Mouse (Mus musculus): ENCODE data around the gene Faap20.

DNA sequence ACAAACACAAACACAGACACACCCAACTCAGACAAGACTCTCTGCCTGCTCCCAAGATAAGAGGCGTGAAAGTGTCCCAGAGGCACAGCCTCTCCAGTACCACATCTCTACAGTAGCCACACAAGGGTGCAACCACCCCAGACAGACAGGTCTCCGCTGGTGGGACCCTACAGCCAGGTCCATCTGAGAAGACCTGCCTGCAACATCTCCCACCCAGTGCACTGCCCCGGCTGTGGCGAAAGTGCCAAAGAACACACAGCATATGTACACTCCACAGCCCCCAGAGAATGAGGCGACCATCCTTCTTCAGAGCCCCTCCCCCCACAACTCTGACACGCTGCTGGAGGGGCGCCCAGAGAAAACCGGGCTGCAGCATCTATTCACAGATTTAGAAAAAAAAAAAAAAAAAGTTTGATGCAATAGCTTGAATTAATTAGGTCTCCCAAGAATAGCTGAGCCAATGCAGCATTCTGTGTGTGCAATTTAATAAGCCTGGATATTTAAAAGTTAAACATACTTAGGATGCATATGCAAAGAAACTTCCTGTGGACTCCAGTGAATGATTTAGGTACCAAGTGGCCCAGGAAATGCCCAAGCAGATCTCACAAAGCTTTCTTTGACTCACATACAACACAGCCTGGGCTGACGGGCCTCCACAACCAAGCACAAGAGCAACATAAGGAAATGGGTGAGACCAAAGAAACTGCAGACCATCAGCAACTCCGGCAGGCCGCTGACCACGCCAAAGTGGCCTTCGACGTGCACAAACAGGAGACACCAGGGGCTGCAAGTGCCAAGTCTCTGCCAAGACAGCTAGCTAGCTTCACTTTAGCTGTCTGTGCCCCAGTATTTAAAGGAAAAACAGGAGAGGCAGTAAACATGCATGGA lies 29.1 kb upstream of the Faap20 start:
- no peak for TF ChIP-seq POLR2A (IDR thresholded peaks at IDR 0.05; ENCODE audit: borderline replicate concordance, extremely low read depth, insufficient read depth, insufficient read length, poor library complexity, severe bottlenecking)
- TF ChIP-seq CTCF (IDR thresholded peaks at IDR 0.05; ENCODE audit: borderline replicate concordance, extremely low read depth, insufficient read depth, insufficient read length), result no peak

Measured in brain, embryonic 14.5 days (tissue).